Comparison of ENCODE assay signal across 8 mouse cellular contexts in the genomic region with DNA sequence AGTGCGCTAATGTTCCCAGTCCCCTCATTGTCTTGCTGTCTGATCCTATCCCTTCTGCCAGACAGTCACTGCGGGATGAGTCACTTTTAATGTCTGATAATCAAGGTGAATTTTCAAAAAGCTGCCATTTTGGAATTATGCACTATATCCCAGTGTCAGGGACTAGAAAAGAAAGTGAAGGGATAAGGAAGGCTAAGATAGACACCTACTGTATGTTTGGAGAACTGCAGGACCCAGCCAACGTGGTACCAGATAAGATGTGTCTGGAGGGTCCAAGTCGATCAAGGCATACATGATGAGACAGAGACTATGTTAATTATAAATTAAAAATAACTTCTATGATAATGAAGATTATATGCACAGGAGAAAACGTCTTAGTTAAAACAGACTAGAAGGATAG.
DNase-seq lines count a peak whose midpoint lies in the region; ATAC-seq lines count a peak whose summit lies in the region.

No protein-coding gene starts in this region.

- H3K9me3 ChIP-seq in midbrain, embryonic 12.5 days, result no peaks in the 10 kb centered on the region

- peak; percentile 70 for ATAC-seq in midbrain, embryonic 12.5 days (ENCODE audit: low FRiP score, low read depth)

- peaks cover 31% of the 10 kb centered on the region for H3K4me1 ChIP-seq in midbrain, embryonic 12.5 days

- H3K4me3 ChIP-seq in midbrain, embryonic 12.5 days, result no peak overlapping the region

- H3K27ac ChIP-seq in midbrain, embryonic 12.5 days (replicated peaks), result peak overlapping the region; percentile 79

- 34% methylated on average over 5 of the region's 5 CpGs for WGBS in midbrain, embryonic 12.5 days

- H3K36me3 ChIP-seq in midbrain, embryonic 12.5 days, result no peaks in the 10 kb centered on the region

- DNase-seq in kidney, adult 18-20 months, result peak; percentile 4
- no peak for DNase-seq in kidney, adult 11 months
- peak; percentile 19 to 61 for DNase-seq in cerebellum, postnatal 25 days
- peak; percentile 49 to 55 for DNase-seq in frontal cortex, postnatal 10 days (ENCODE audit: low spot score in 2 of 2)
- peak; percentile 52 for DNase-seq in layer of hippocampus, adult 9-11 months
- DNase-seq in ovary, postnatal 14 days (ENCODE audit: low spot score), result no peak
- DNase-seq in gastrocnemius, postnatal 14 days, result no peak

- H3K9ac ChIP-seq in midbrain, embryonic 12.5 days (replicated peaks), result no peak overlapping the region

- no peaks in the 10 kb centered on the region for H3K27me3 ChIP-seq in midbrain, embryonic 12.5 days

- H3K4me2 ChIP-seq in midbrain, embryonic 12.5 days (replicated peaks), result no peak overlapping the region

- intact Hi-C loops in gastrocnemius, postnatal 14 days (cut with DNase I; ENCODE audit: low total_unique reads), result no loop called here

Comparison
In these comparisons a context has a peak if more than half of its experiments do, and no peak if none do; other contexts are left out.
1. DNase-seq: peak in kidney, adult 18-20 months (single experiment), cerebellum, postnatal 25 days (2 of 2), frontal cortex, postnatal 10 days (2 of 2) and layer of hippocampus, adult 9-11 months (single experiment); none in kidney, adult 11 months (single experiment), ovary, postnatal 14 days (single experiment) and gastrocnemius, postnatal 14 days (single experiment).